Mouse (Mus musculus) neural tube, embryonic 15.5 days (tissue): ENCODE results near the gene Rbm33. TPM values are rescaled to one million over a fixed set of nuclear protein-coding genes. Genes with fewer than 3 reads are reported as not detected.

Source experiments
- ATAC-seq: fragments of 200-750 bp; cut with Nextera tagmentation; 2 replicates; pipeline ENCODE4 v1.8.0; 2017; ENCODE audit warnings: mild to moderate bottlenecking, moderate TSS enrichment, moderate library complexity; ENCODE audit not compliant: low FRiP score
- H3K27ac ChIP-seq: fragments of 300-500 bp; sonication (generic); replicated peaks from 2 replicates; pipeline ENCODE4 v1.5.1; 2015; ENCODE audit warnings: mild to moderate bottlenecking, inconsistent platforms
- H3K27me3 ChIP-seq: fragments of 300-500 bp; sonication (generic); replicated peaks from 2 replicates; pipeline ENCODE4 v1.6.1; 2015; ENCODE audit warnings: inconsistent platforms
- H3K36me3 ChIP-seq: fragments of 300-500 bp; sonication (generic); 2 replicates; pipeline ENCODE4 v1.6.1; 2015; ENCODE audit warnings: inconsistent platforms
- H3K4me1 ChIP-seq: fragments of 300-500 bp; sonication (generic); 2 replicates; pipeline ENCODE4 v1.6.1; 2015; ENCODE audit warnings: inconsistent platforms
- H3K4me2 ChIP-seq: fragments of 300-500 bp; sonication (generic); 2 replicates; pipeline ENCODE4 v1.6.1; 2015; ENCODE audit warnings: inconsistent platforms, mild to moderate bottlenecking, moderate library complexity
- H3K4me3 ChIP-seq: fragments of 300-500 bp; sonication (generic); replicated peaks from 2 replicates; pipeline ENCODE4 v1.5.1; 2015; ENCODE audit warnings: mild to moderate bottlenecking, inconsistent platforms
- H3K9ac ChIP-seq: fragments of 300-500 bp; sonication (generic); replicated peaks from 2 replicates; pipeline ENCODE4 v1.6.1; 2015; ENCODE audit warnings: mild to moderate bottlenecking, inconsistent platforms
- H3K9me3 ChIP-seq: fragments of 300-500 bp; sonication (generic); replicated peaks from 2 replicates; pipeline ENCODE4 v1.6.1; 2016; ENCODE audit warnings: inconsistent platforms
- WGBS: fragments of 180-500 bp; shearing (Covaris S2); methylation state at CpG from one replicate; pipeline ENCODE4 v1.1.7; 2015; ENCODE audit warnings: mixed read lengths; 5-methylcytosine and 5-hydroxymethylcytosine counted together
- polyA plus RNA-seq: library from polyadenylated mRNA; unstranded; fragments of >200 nt; fragmentation: Nextera tagmentation; extraction: Ambion mirVana; gene quantifications from 2 replicates; pipeline ENCODE4 v1.2.1, GENCODE M21; 2015

Gene Rbm33
- polyA plus RNA-seq, 1 experiment from 2014 or later: 12.3 TPM

DNA sequence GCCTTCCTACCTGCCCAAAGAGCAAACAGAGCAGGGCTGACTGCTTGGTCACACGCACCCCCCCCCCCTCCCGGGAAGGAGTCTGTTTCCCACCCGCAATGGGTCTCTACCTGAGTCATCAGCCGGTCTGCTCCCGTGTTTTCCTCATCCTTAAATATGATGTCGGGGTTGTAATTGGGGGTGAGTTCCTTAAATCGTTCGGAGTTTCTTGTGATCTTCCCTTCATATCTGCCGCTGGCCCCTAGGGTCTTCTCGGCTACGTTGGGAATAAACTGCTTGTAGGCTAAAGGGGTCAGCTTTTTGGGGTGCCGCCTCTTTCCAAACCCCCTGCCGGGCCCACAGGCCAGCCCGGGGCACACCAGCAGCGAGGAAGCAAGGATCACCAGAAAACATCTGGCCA, 149.4 kb downstream of the Rbm33 start:
- Histone ChIP-seq H3K27me3 (peaks cover 97% of the 10 kb centered on the region), H3K9ac (peak overlapping the region; percentile 63), H3K9me3 (no peaks in the 10 kb centered on the region), H3K4me3 (peak overlapping the region; percentile 53), H3K36me3 (no peaks in the 10 kb centered on the region), H3K27ac (peak overlapping the region; percentile 80), H3K4me2 (peak overlapping the region; percentile 97), H3K4me1 (peaks cover 45% of the 10 kb centered on the region)
- no peak for ATAC-seq
- under 1% methylated on average over 15 of the region's 15 CpGs for WGBS

DNA sequence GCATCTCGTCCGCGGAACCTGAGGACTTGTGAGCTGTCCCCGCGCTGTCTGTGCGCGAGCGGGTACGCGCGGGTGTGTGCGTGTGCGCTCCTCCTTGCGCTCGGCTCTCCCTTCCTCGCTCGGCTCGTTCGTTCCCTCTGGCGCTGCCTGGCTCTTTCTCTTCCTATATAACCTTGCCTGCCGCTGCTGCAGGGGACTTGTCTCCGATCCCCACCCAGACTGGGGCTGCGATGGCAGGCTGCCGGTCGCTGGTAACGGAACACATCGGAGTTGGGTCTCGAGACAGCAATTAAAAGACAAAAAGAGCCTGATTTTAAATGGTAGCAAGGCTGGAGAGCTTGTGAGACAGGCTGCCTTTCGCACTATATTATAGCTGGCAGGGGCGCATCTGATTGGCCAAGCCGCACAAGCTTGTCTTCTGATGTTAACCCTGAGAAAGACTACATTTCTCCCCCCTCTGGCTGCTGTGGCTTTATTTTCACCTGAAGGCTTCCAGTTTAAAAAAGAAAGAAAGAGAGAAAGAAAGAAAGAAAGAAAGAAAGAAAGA, 149.9 kb downstream of the Rbm33 start, which contains the start of gene Shh:
Gene Shh (minus strand): TSS at position 497 of the 547 bp plus-strand sequence.
- under 1% methylated on average over 30 of the region's 31 CpGs for WGBS

More for the DNA sequence above, 149.9 kb downstream of the Rbm33 start, which contains the start of gene Shh:
- Histone ChIP-seq H3K9me3 (no peaks in the 10 kb centered on the region), H3K4me1 (peaks cover 45% of the 10 kb centered on the region), H3K9ac (peak within 1 kb of the TSS; percentile 63), H3K4me3 (peak within 1 kb of the TSS; percentile 53), H3K4me2 (peak within 1 kb of the TSS; percentile 97), H3K27ac (peak within 1 kb of the TSS; percentile 80), H3K36me3 (no peaks in the 10 kb centered on the region), H3K27me3 (peaks cover 94% of the 10 kb centered on the region)
- peak; percentile 74 for ATAC-seq

Other genes with a start within 250 kb of the Rbm33 start
- gene Insig1, start 245.8 kb upstream of the Rbm33 start, polyA plus RNA-seq: 62.8 and 71.6 TPM in 2 replicates
- not detected in 2 replicates for gene En2, start 151.4 kb upstream of the Rbm33 start, polyA plus RNA-seq
- 0.42 and 0.51 TPM in 2 replicates for gene Cnpy1, start 71.3 kb upstream of the Rbm33 start, polyA plus RNA-seq
- 1.5 and 2.7 TPM in 2 replicates for gene Shh, start 150.1 kb downstream of the Rbm33 start, polyA plus RNA-seq